Mouse (Mus musculus) lung, postnatal 0 days (tissue): ENCODE measurements around the gene Pigl.

Experiments
- CTCF ChIP-seq: IDR thresholded peaks from 2 replicates; pipeline ENCODE4 v1.5.1; 2016; ENCODE audit warnings: antibody characterized with exemption, mild to moderate bottlenecking
- EP300 ChIP-seq: IDR thresholded peaks from 2 replicates; pipeline ENCODE4 v1.6.1; 2016; ENCODE audit warnings: antibody characterized with exemption, mild to moderate bottlenecking, control low read depth

DNA sequence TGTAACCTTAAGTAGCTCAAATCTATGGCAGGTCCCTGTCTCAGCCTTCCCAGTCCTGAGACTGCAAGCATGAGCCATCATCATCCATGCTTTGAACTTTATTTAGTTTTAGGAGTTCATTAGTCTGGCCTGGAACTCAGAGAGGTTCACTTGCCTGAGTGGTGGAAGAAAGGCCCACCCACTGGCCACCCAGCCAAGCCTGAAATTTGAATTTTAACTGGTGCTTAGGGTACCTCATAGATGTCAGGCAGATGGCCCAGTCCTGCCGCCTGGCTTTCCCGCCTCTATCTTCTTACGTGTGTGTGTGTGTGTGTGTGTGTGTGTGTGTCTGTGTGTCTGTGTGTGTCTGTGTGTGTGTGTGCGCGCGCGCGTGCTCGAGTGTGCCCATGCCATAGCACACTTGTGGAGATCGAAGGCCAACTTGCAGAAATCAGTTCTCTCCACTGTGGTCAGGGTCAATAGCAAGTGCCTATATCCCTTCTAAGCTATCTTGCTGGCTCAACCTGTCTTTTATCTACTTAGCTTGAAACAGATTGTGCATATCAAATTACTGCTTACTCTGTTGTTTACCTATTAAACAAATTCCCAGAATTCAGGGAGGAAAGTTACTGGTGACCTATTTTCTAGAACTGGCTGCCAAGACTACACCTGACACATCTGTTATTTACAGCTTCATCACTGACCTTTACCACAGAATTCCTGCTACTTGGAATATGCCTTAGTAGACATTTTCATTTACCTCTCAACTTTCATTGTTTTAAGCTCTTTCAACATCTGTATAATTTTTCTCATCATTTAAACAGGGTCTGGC is 29.5 kb downstream of the Pigl start:
- TF ChIP-seq CTCF: no peak
- TF ChIP-seq EP300: no peak
